Mouse (Mus musculus) heart, postnatal 25 days (tissue): ENCODE data around the gene Rsu1. TPM values are rescaled to one million over a fixed set of nuclear protein-coding genes. Genes with fewer than 3 reads are reported as not detected.
"Not testable (repeated sequence)": the region's sequence is repeated elsewhere in the genome, so short reads cannot be mapped to it uniquely, and the experiment has no call there.

Source experiments
- DNase-seq: peaks from one replicate; pipeline ENCODE4 v3.0.0; 2022; ENCODE audit warnings: low spot score
- intact Hi-C: fragments of 180-260 bp; cut with DNase I; formaldehyde crosslinking; loops from one replicate; pipeline ENCODE4 v1.15.1; 2025
- total RNA-seq, 2 experiments: library from RNA; stranded (reverse); gene quantifications; 2 replicates each; pipeline ENCODE4 v1.2.3; 2021

Gene Rsu1
- total RNA-seq, 2 experiments from 2014 or later, result 54.1 to 54.7 TPM

GRCm38 (mm10) chr2:13233254-13233835 lies 37.9 kb downstream of the Rsu1 start:
- intact Hi-C loops, result no loop called here
- DNase-seq, result no peak

GRCm38 (mm10) chr2:13232305-13232704 lies 38.9 kb downstream of the Rsu1 start:
- intact Hi-C loops, result no loop called here

GRCm38 (mm10) chr2:13229686-13230085 lies 41.5 kb downstream of the Rsu1 start:
- intact Hi-C loops, result no loop called here
- DNase-seq, result no peak

More at GRCm38 (mm10) chr2:13232305-13232704, 38.9 kb downstream of the Rsu1 start:
- DNase-seq, result no peak

GRCm38 (mm10) chr2:13226031-13226430 lies 45.2 kb downstream of the Rsu1 start:
- DNase-seq, result no peak
- intact Hi-C loops, result no loop called here

- intact Hi-C loops, result no loop called here
- no peak for DNase-seq
Measured at GRCm38 (mm10) chr2:13224546-13224945, 46.7 kb downstream of the Rsu1 start.

GRCm38 (mm10) chr2:13223451-13223850 lies 47.8 kb downstream of the Rsu1 start:
- intact Hi-C loops, result no loop called here
- DNase-seq, result no peak

- intact Hi-C loops, result no loop called here
- DNase-seq, result no peak
Measured at GRCm38 (mm10) chr2:13220141-13220540, 51.1 kb downstream of the Rsu1 start.

GRCm38 (mm10) chr2:13218112-13218511 lies 53.1 kb downstream of the Rsu1 start:
- no peak for DNase-seq
- intact Hi-C loops, result no loop called here

GRCm38 (mm10) chr2:13206825-13207224 lies 64.4 kb downstream of the Rsu1 start:
- DNase-seq, result no peak
- intact Hi-C loops, result no loop called here

- no peak for DNase-seq
- intact Hi-C loops, result no loop called here
Measured at GRCm38 (mm10) chr2:13206367-13206766, 64.8 kb downstream of the Rsu1 start.

GRCm38 (mm10) chr2:13202805-13203475 lies 68.3 kb downstream of the Rsu1 start:
- no peak for DNase-seq
- intact Hi-C loops, result no loop called here

GRCm38 (mm10) chr2:13199713-13200112 lies 71.5 kb downstream of the Rsu1 start:
- DNase-seq, result no peak
- intact Hi-C loops, result no loop called here

GRCm38 (mm10) chr2:13199033-13199432 lies 72.2 kb downstream of the Rsu1 start:
- intact Hi-C loops, result no loop called here
- DNase-seq, result no peak

GRCm38 (mm10) chr2:13195540-13195939 lies 75.7 kb downstream of the Rsu1 start:
- DNase-seq, result no peak
- intact Hi-C loops, result no loop called here

GRCm38 (mm10) chr2:13192157-13192556 lies 79.1 kb downstream of the Rsu1 start:
- no peak for DNase-seq
- intact Hi-C loops, result no loop called here

GRCm38 (mm10) chr2:13190767-13191166 lies 80.4 kb downstream of the Rsu1 start:
- no peak for DNase-seq
- intact Hi-C loops, result no loop called here

GRCm38 (mm10) chr2:13188831-13189495 lies 82.3 kb downstream of the Rsu1 start:
- intact Hi-C loops, result no loop called here
- DNase-seq, result no peak

GRCm38 (mm10) chr2:13183124-13183523 lies 88.1 kb downstream of the Rsu1 start:
- intact Hi-C loops, result no loop called here
- DNase-seq, result no peak

GRCm38 (mm10) chr2:13181899-13182298 lies 89.3 kb downstream of the Rsu1 start:
- DNase-seq, intact Hi-C loops: not testable (repeated sequence)

- no peak for DNase-seq
- intact Hi-C loops, result no loop called here
Measured at GRCm38 (mm10) chr2:13177698-13178395, 93.4 kb downstream of the Rsu1 start.

- DNase-seq, result no peak
- intact Hi-C loops, result no loop called here
Measured at GRCm38 (mm10) chr2:13176304-13176620, 95.0 kb downstream of the Rsu1 start.
